Mouse (Mus musculus): ENCODE measurements around the gene Gars.

GRCm38 (mm10) chr6:55126576-55126975 is 88.8 kb downstream of the Gars start:
- TF ChIP-seq POLR2A (IDR thresholded peaks at IDR 0.05; ENCODE audit: control insufficient read depth, low read depth, low read length) (no peak), CTCF (IDR thresholded peaks at IDR 0.05; ENCODE audit: control insufficient read depth, insufficient read depth, insufficient replicate concordance, low read depth, low read length) (no peak)

Measured in testis, adult 2 months (tissue).